Mouse (Mus musculus) testis, postnatal 10 days (tissue): ENCODE results near the gene Fra10ac1.

Experiments
- DNase-seq: peaks from one replicate; pipeline ENCODE4 v3.0.0; 2021; ENCODE audit warnings: low spot score

Gene Fra10ac1

GRCm38 (mm10) chr19:38228699-38229098, 4.7 kb upstream of the Fra10ac1 start:
- peak; percentile 51 for DNase-seq

- no peak for DNase-seq
These were observed 717 bp upstream of the Fra10ac1 start for GRCm38 (mm10) chr19:38224685-38225060.

GRCm38 (mm10) chr19:38223356-38223904, 526 bp downstream of the Fra10ac1 start:
- no peak for DNase-seq

- no peak for DNase-seq
These were observed 6.3 kb downstream of the Fra10ac1 start for GRCm38 (mm10) chr19:38217696-38218095.

GRCm38 (mm10) chr19:38206669-38207068, 17.3 kb downstream of the Fra10ac1 start:
- DNase-seq = no peak

GRCm38 (mm10) chr19:38198731-38199130, 25.2 kb downstream of the Fra10ac1 start:
- DNase-seq = no peak

GRCm38 (mm10) chr19:38195245-38195644, 28.7 kb downstream of the Fra10ac1 start:
- DNase-seq = no peak

GRCm38 (mm10) chr19:38191446-38191845, 32.5 kb downstream of the Fra10ac1 start:
- DNase-seq = no peak

GRCm38 (mm10) chr19:38190606-38191005, 33.4 kb downstream of the Fra10ac1 start:
- no peak for DNase-seq

- no peak for DNase-seq
These were observed 36.6 kb downstream of the Fra10ac1 start for GRCm38 (mm10) chr19:38187345-38187680.

GRCm38 (mm10) chr19:38186631-38187344, 37.2 kb downstream of the Fra10ac1 start:
- DNase-seq = no peak

- DNase-seq = no peak
These were observed 44.3 kb downstream of the Fra10ac1 start for GRCm38 (mm10) chr19:38179675-38180074.

- no peak for DNase-seq
These were observed 59.3 kb downstream of the Fra10ac1 start for GRCm38 (mm10) chr19:38164633-38165032.

GRCm38 (mm10) chr19:38161648-38162354, 62.2 kb downstream of the Fra10ac1 start:
- no peak for DNase-seq

- DNase-seq = no peak
These were observed 67.7 kb downstream of the Fra10ac1 start for GRCm38 (mm10) chr19:38156243-38156642.

GRCm38 (mm10) chr19:38143540-38144271, 80.2 kb downstream of the Fra10ac1 start:
- DNase-seq = no peak
